ENCODE assay signal across 28 mouse cellular contexts in the genomic region with DNA sequence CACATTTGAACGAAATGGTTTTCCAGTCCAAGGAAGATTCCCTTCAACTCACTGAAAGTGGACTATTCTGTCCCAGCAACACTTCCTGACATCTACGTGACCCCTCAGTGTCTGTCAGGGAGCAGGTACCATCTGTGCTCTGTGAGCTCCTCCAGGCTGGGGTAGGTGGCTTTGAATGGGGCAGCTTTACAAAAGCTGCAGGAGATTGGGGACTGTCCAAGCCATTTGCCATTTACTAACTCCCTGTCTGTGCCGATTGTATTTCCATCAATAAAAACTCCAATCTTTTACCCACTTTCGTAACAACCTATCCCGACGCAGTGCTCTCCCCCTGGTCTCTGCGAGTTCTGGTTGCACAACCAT.
DNase-seq lines count a peak whose midpoint lies in the region; ATAC-seq lines count a peak whose summit lies in the region.
"Had no signal": no experiment of that assay in that cellular context is flagged by ENCODE, and none has a peak within 500 bp of the region (broad histone marks: within the 10 kb centered on the region; RNA-seq: fewer than 3 reads in every experiment).

No protein-coding gene starts in this region.

- H3K4me2 ChIP-seq in forebrain, embryonic 11.5 days (ENCODE audit: low read depth, low read length, severe bottlenecking), result no peak overlapping the region
- no peak overlapping the region for H3K4me2 ChIP-seq in forebrain, embryonic 13.5 days
- no peak overlapping the region for H3K4me2 ChIP-seq in neural tube, embryonic 15.5 days
- H3K4me2 ChIP-seq in neural tube, embryonic 11.5 days (ENCODE audit: low read depth), result no peak overlapping the region
- H3K4me2 ChIP-seq in midbrain, embryonic 13.5 days (replicated peaks), result no peak overlapping the region
- H3K4me2 ChIP-seq: forebrain, embryonic 15.5 days; heart, embryonic 12.5 days; hindbrain, embryonic 15.5 days; liver, embryonic 11.5 days; lung, embryonic 15.5 days; stomach, embryonic 15.5 days had no signal

- no peaks in the 10 kb centered on the region for H3K9me3 ChIP-seq in forebrain, embryonic 11.5 days (ENCODE audit: control insufficient read depth, low read length)
- no peaks in the 10 kb centered on the region for H3K9me3 ChIP-seq in forebrain, embryonic 13.5 days (replicated peaks)
- no peaks in the 10 kb centered on the region for H3K9me3 ChIP-seq in neural tube, embryonic 15.5 days (replicated peaks)
- no peaks in the 10 kb centered on the region for H3K9me3 ChIP-seq in neural tube, embryonic 11.5 days (ENCODE audit: control insufficient read depth, low read length)
- H3K9me3 ChIP-seq in midbrain, embryonic 13.5 days, result no peaks in the 10 kb centered on the region
- H3K9me3 ChIP-seq: forebrain, embryonic 15.5 days; heart, embryonic 12.5 days; hindbrain, embryonic 15.5 days; lung, embryonic 15.5 days; midbrain, embryonic 10.5 days; stomach, embryonic 15.5 days had no signal

- peak; percentile 49 for DNase-seq in forebrain, embryonic 11.5 days (ENCODE audit: low spot score)
- DNase-seq in neural tube, embryonic 10.5 days (ENCODE audit: extremely low spot score, low spot score), result peak; percentile 34
- DNase-seq in neural tube, embryonic 11.5 days (ENCODE audit: low spot score), result peak; percentile 20
- DNase-seq: adrenal gland, postnatal 25 days; cerebellum, adult 18-20 months; gastrocnemius, postnatal 25 days; heart, adult 2 months; heart, postnatal 4 days; kidney, adult 11 months; kidney, postnatal 36 days; right cerebral cortex, postnatal 14 days; thymus, postnatal 14 days had no signal

- no peak overlapping the region for H3K4me3 ChIP-seq in forebrain, embryonic 11.5 days (ENCODE audit: low read depth, low read length)
- H3K4me3 ChIP-seq in forebrain, embryonic 13.5 days, result no peak overlapping the region
- no peak overlapping the region for H3K4me3 ChIP-seq in neural tube, embryonic 15.5 days (replicated peaks)
- H3K4me3 ChIP-seq in neural tube, embryonic 11.5 days (ENCODE audit: low read depth, low read length), result no peak overlapping the region
- H3K4me3 ChIP-seq in midbrain, embryonic 13.5 days (replicated peaks), result no peak overlapping the region
- H3K4me3 ChIP-seq: erythroblast, embryonic 14.5 days; forebrain, embryonic 15.5 days; heart, adult 2 months; heart, embryonic 12.5 days; hindbrain, embryonic 15.5 days; layer of hippocampus, adult 2 months; left cerebral cortex, adult 2 months; lung, embryonic 15.5 days; midbrain, embryonic 10.5 days; stomach, embryonic 15.5 days had no signal

- peaks cover 76% of the 10 kb centered on the region for H3K27me3 ChIP-seq in forebrain, embryonic 11.5 days (ENCODE audit: control insufficient read depth, insufficient read depth, low read length)
- peaks cover 90% of the 10 kb centered on the region for H3K27me3 ChIP-seq in forebrain, embryonic 13.5 days
- H3K27me3 ChIP-seq in neural tube, embryonic 15.5 days (replicated peaks), result peaks cover 72% of the 10 kb centered on the region
- peaks cover 74% of the 10 kb centered on the region for H3K27me3 ChIP-seq in neural tube, embryonic 11.5 days (ENCODE audit: control insufficient read depth, insufficient read depth, low read length)
- peaks cover 89% of the 10 kb centered on the region for H3K27me3 ChIP-seq in midbrain, embryonic 13.5 days
- H3K27me3 ChIP-seq: heart, embryonic 12.5 days; stomach, embryonic 15.5 days had no signal

- H3K4me1 ChIP-seq in forebrain, embryonic 11.5 days (replicated peaks; ENCODE audit: control insufficient read depth, insufficient read depth, low read length), result peaks cover 12% of the 10 kb centered on the region
- peaks cover 18% of the 10 kb centered on the region for H3K4me1 ChIP-seq in forebrain, embryonic 13.5 days
- peaks cover 16% of the 10 kb centered on the region for H3K4me1 ChIP-seq in neural tube, embryonic 15.5 days
- H3K4me1 ChIP-seq in neural tube, embryonic 11.5 days (ENCODE audit: control insufficient read depth, insufficient read depth, low read length), result peaks cover 6% of the 10 kb centered on the region
- peaks cover 17% of the 10 kb centered on the region for H3K4me1 ChIP-seq in midbrain, embryonic 13.5 days (replicated peaks)
- H3K4me1 ChIP-seq: stomach, embryonic 15.5 days had no signal

- ATAC-seq in forebrain, embryonic 11.5 days (replicated peaks; ENCODE audit: low FRiP score), result no peak; the same call in 1 of the 2 replicates
- ATAC-seq in forebrain, embryonic 13.5 days, result no peak
- no peak for ATAC-seq in neural tube, embryonic 15.5 days (ENCODE audit: low FRiP score)
- ATAC-seq in neural tube, embryonic 11.5 days (ENCODE audit: insufficient read depth, low FRiP score, low TSS enrichment), result 0 out of 2 replicates have a peak, but pooled peaks have one; percentile 4
- ATAC-seq in activated CD4-positive, CD25-positive, alpha-beta regulatory T cell, adult 4 months, result no peak
- ATAC-seq in midbrain, embryonic 13.5 days, result no peak
- ATAC-seq: CD4-positive, CD25-positive, alpha-beta regulatory T cell, adult 4 months; inflammation-experienced regulatory T-cells, adult 6 months had no signal

- no peak overlapping the region for H3K9ac ChIP-seq in forebrain, embryonic 11.5 days (ENCODE audit: low read length)
- H3K9ac ChIP-seq in forebrain, embryonic 13.5 days, result no peak overlapping the region
- H3K9ac ChIP-seq in neural tube, embryonic 15.5 days (replicated peaks), result no peak overlapping the region
- H3K9ac ChIP-seq in neural tube, embryonic 11.5 days (ENCODE audit: low read length), result no peak overlapping the region
- H3K9ac ChIP-seq in midbrain, embryonic 13.5 days (replicated peaks), result no peak overlapping the region
- H3K9ac ChIP-seq: forebrain, embryonic 15.5 days; heart, embryonic 12.5 days; hindbrain, embryonic 15.5 days; lung, embryonic 15.5 days; stomach, embryonic 15.5 days had no signal

- H3K27ac ChIP-seq in forebrain, embryonic 11.5 days (ENCODE audit: low read depth, low read length), result no peak overlapping the region
- H3K27ac ChIP-seq in forebrain, embryonic 13.5 days, result no peak overlapping the region
- H3K27ac ChIP-seq in neural tube, embryonic 15.5 days (replicated peaks), result no peak overlapping the region
- H3K27ac ChIP-seq in neural tube, embryonic 11.5 days (ENCODE audit: low read depth, low read length), result no peak overlapping the region
- H3K27ac ChIP-seq in midbrain, embryonic 13.5 days, result no peak overlapping the region
- H3K27ac ChIP-seq: forebrain, embryonic 15.5 days; heart, adult 2 months; hindbrain, embryonic 15.5 days; layer of hippocampus, adult 2 months; left cerebral cortex, adult 2 months; lung, embryonic 15.5 days; stomach, embryonic 15.5 days had no signal

- H3K36me3 ChIP-seq in forebrain, embryonic 11.5 days (ENCODE audit: control insufficient read depth, insufficient read depth, low read length), result no peaks in the 10 kb centered on the region
- H3K36me3 ChIP-seq in forebrain, embryonic 13.5 days (ENCODE audit: poor library complexity, severe bottlenecking), result no peaks in the 10 kb centered on the region
- no peaks in the 10 kb centered on the region for H3K36me3 ChIP-seq in neural tube, embryonic 15.5 days
- H3K36me3 ChIP-seq in neural tube, embryonic 11.5 days (ENCODE audit: control insufficient read depth, insufficient read depth, low read length), result no peaks in the 10 kb centered on the region
- no peaks in the 10 kb centered on the region for H3K36me3 ChIP-seq in midbrain, embryonic 13.5 days
- H3K36me3 ChIP-seq: forebrain, embryonic 15.5 days; heart, embryonic 12.5 days; hindbrain, embryonic 15.5 days; lung, embryonic 15.5 days; midbrain, embryonic 10.5 days; stomach, embryonic 15.5 days had no signal

- 23% methylated on average over 7 of the region's 7 CpGs for WGBS in forebrain, embryonic 11.5 days
- WGBS in forebrain, embryonic 13.5 days, result 20% methylated on average over 7 of the region's 7 CpGs
- 21% methylated on average over 7 of the region's 7 CpGs for WGBS in neural tube, embryonic 15.5 days
- WGBS in neural tube, embryonic 11.5 days, result 16% methylated on average over 7 of the region's 7 CpGs
- WGBS in midbrain, embryonic 13.5 days, result 46% methylated on average over 7 of the region's 7 CpGs
